Mouse (Mus musculus) C2C12 (cell line): ENCODE data around the gene Armc10.

ENCODE experiments used
- CEBPB ChIP-seq: IDR thresholded peaks from one replicate; pipeline ENCODE4 v1.6.1; 2011; ENCODE audit warnings: low read depth, mild to moderate bottlenecking, control low read depth, moderate library complexity
- CTCF ChIP-seq: IDR thresholded peaks from one replicate; pipeline ENCODE4 v1.5.1; 2011; ENCODE audit not compliant: control insufficient read depth, insufficient read depth, insufficient read length
- MAX ChIP-seq: IDR thresholded peaks from one replicate; pipeline ENCODE4 v1.6.1; 2011; ENCODE audit warnings: mild to moderate bottlenecking, control low read depth
- MYOD1 ChIP-seq: IDR thresholded peaks from one replicate; pipeline ENCODE4 v1.6.1; 2011; ENCODE audit warnings: low read depth; ENCODE audit not compliant: control insufficient read depth, insufficient read length
- MYOG ChIP-seq: IDR thresholded peaks from one replicate; pipeline ENCODE4 v1.6.1; 2011; ENCODE audit not compliant: control insufficient read depth, insufficient read length; ENCODE audit errors: extremely low read depth
- USF1 ChIP-seq: IDR thresholded peaks from one replicate; pipeline ENCODE4 v1.6.1; 2011; ENCODE audit warnings: low read depth, mild to moderate bottlenecking, control low read depth, moderate library complexity

DNA sequence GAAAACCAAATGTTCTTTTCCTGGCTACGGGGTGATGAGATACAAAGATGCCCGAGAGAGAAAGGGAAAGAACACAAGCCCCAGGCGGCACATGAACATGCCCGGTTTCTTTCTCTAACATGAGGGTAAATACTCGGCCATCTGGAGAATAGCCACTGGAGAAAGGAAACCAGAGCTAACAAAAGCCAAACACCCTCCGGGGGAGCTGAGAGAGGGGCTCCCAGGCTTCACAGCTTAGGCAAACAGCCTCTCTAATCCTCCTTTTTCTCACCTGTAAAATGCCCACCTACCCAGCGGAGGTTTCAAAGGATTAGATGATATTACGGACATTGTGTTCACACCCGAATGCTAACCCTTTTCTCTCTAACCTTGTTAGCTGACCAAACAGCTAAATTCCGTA lies 39.4 kb downstream of the Armc10 start:
- TF ChIP-seq CTCF (no peak), CEBPB (no peak), USF1 (no peak), MYOD1 (no peak), MAX (no peak), MYOG (no peak)
